Mouse (Mus musculus): Measurements from ENCODE around the gene Vegfb. TPM values are rescaled to one million over a fixed set of nuclear protein-coding genes. Genes with fewer than 3 reads are reported as not detected.
"Not testable (repeated sequence)": the region's sequence is repeated elsewhere in the genome, so short reads cannot be mapped to it uniquely, and the experiment has no call there.

The Vegfb gene
- polyA plus RNA-seq, 1 experiment from 2014 or later: 53.2 TPM

DNA sequence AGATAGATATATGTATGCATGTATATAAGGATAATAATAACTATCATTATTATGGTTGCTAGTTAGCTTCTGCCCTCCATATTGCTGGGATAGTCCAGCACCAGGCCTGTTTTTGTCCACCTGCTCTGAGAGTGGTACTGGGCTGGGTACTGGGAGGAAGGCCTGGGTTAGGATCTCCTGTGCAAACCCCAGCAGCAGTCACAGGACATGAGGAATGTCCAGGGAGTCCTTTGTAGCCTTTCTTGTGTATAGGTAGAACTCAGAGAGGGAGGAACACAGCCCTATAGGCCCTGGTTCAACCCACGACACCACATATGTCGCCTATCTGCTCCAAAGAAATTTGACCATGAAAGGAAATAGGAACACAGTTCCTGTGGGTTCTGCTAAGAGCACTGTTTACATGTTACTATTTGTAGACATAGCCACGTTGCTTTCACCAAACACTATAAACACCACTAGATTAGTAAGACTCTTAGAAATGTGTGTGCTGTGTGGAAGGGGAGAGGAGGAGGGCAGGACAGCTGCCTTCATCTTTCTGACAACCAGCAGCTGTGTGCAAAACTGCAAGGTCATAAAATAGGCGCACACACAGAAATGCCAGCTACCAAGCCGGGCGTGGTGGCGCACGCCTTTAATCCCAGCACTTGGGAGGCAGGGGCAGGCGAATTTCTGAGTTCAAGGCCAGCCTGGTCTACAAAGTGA, 19.6 kb upstream of the Vegfb start:
- no peaks in the 10 kb centered on the region for H3K36me3 ChIP-seq
- H3K4me2 ChIP-seq (replicated peaks): no peak overlapping the region
- H3K27ac ChIP-seq (replicated peaks): 0 out of 2 replicates have a peak overlapping the region, but pooled peaks have one; percentile 17
- H3K4me1 ChIP-seq: no peaks in the 10 kb centered on the region
- 79% methylated on average over 9 of the region's 9 CpGs for WGBS
- no peaks in the 10 kb centered on the region for H3K27me3 ChIP-seq
- no peak overlapping the region for H3K9ac ChIP-seq
- no peak overlapping the region for H3K4me3 ChIP-seq (replicated peaks)
- no peak; the same call in 1 of the 2 replicates for ATAC-seq (ENCODE audit: insufficient number of reproducible peaks, low FRiP score, low TSS enrichment, low read depth)
- no peaks in the 10 kb centered on the region for H3K9me3 ChIP-seq (replicated peaks)

DNA sequence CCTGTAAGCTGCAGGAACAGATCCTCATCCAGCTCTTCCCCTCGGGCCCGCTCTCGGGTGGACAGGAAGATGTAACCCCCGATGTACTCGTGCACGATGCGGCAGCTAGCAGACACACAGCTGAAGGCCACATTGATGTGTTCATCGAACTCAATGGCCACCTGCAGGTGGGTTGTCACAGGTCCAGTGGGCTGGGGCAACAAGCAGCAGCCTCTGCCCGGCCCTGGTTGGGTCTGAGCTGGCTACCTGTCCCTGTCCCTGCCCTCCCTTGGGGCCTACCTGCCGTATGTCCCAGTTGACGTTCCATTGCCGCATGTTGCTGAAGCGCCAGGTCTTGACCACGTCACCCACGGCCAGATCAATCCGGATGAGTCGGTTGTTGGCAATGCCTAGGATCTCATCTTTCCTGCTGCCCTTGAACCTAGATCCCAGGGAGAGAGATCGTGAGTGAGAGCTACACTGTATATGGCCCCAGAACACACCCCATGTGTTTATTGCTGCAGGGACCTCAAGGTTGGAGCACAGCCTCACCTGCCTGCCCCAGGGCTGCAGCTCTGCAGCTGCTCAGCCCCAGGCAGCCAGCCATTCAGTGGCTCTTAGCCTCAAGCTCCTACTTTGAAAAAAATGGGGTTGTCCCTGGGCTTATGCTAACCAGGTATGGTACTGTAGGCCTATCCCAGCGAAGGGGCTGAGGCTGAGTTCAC, 12.1 kb upstream of the Vegfb start:
- H3K4me3 ChIP-seq (replicated peaks): no peak overlapping the region
- no peak for ATAC-seq (ENCODE audit: insufficient number of reproducible peaks, low FRiP score, low TSS enrichment, low read depth)
- H3K36me3 ChIP-seq: peaks cover 21% of the 10 kb centered on the region
- no peaks in the 10 kb centered on the region for H3K9me3 ChIP-seq (replicated peaks)
- peaks cover 30% of the 10 kb centered on the region for H3K4me1 ChIP-seq
- no peak overlapping the region for H3K9ac ChIP-seq
- no peak overlapping the region for H3K27ac ChIP-seq (replicated peaks)
- WGBS: 93% methylated on average over 19 of the region's 19 CpGs
- H3K4me2 ChIP-seq (replicated peaks): no peak overlapping the region
- H3K27me3 ChIP-seq: no peaks in the 10 kb centered on the region

- ATAC-seq (ENCODE audit: insufficient number of reproducible peaks, low FRiP score, low TSS enrichment, low read depth): no peak
- H3K4me1 ChIP-seq: peaks cover 37% of the 10 kb centered on the region
- H3K27me3 ChIP-seq: no peaks in the 10 kb centered on the region
- H3K4me2 ChIP-seq (replicated peaks): no peak overlapping the region
- H3K27ac ChIP-seq (replicated peaks): no peak overlapping the region
- H3K36me3 ChIP-seq: peaks cover 21% of the 10 kb centered on the region
- WGBS: 80% methylated on average over 9 of the region's 9 CpGs
- H3K4me3 ChIP-seq (replicated peaks): no peak overlapping the region
- no peak overlapping the region for H3K9ac ChIP-seq
- H3K9me3 ChIP-seq (replicated peaks): no peaks in the 10 kb centered on the region
Measured at GRCm38 (mm10) chr19:6997721-6998290, 10.4 kb upstream of the Vegfb start.

- Histone ChIP-seq H3K36me3 (peaks cover 21% of the 10 kb centered on the region), H3K4me3 (replicated peaks) (peak within 1 kb of the TSS; percentile 53), H3K27me3 (no peaks in the 10 kb centered on the region), H3K4me2 (replicated peaks) (peak within 1 kb of the TSS; percentile 76), H3K9ac (peak within 1 kb of the TSS; percentile 59), H3K9me3 (replicated peaks) (no peaks in the 10 kb centered on the region), H3K27ac (replicated peaks) (peak within 1 kb of the TSS; percentile 68), H3K4me1 (peaks cover 47% of the 10 kb centered on the region)
- peak; percentile 74 for ATAC-seq (ENCODE audit: insufficient number of reproducible peaks, low FRiP score, low TSS enrichment, low read depth)
- WGBS: under 1% methylated on average over 24 of the region's 24 CpGs
Measured at GRCm38 (mm10) chr19:6996006-6996405, 8.6 kb upstream of the Vegfb start, which contains the start of the genes Nudt22 and Trpt1. TSS of gene Nudt22 (minus strand) at chr19:6996117. TSS of gene Trpt1 (plus strand) at chr19:6996131.

GRCm38 (mm10) chr19:6995255-6995991, 8.0 kb upstream of the Vegfb start:
- no peaks in the 10 kb centered on the region for H3K9me3 ChIP-seq (replicated peaks)
- no peak for ATAC-seq (ENCODE audit: insufficient number of reproducible peaks, low FRiP score, low TSS enrichment, low read depth)
- H3K36me3 ChIP-seq: peaks cover 20% of the 10 kb centered on the region
- H3K27ac ChIP-seq (replicated peaks): peak overlapping the region; percentile 34; the same call in 1 of the 2 replicates
- H3K9ac ChIP-seq: peak overlapping the region; percentile 59
- peak overlapping the region; percentile 76 for H3K4me2 ChIP-seq (replicated peaks)
- WGBS: 41% methylated on average over 21 of the region's 21 CpGs
- peak overlapping the region; percentile 53 for H3K4me3 ChIP-seq (replicated peaks)
- H3K4me1 ChIP-seq: peaks cover 52% of the 10 kb centered on the region
- no peaks in the 10 kb centered on the region for H3K27me3 ChIP-seq

DNA sequence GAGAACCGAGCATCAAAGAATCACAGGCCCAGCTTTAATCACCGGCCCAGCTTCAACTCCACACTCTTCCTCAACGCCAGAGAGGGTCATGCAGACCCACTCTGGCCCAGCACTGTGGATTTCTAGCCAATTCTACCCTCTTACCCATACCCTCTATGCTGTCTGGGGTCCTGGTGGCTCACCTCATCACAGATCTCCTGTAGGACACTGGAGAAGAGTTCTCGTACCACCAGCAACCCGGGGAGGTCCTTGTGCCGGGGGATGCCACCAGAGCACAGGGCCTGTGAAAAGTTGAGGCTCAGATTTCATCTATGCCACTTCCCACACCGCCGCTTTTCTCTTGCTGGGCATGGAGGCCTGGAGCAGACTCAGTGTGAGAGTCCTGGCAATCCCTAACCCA, 7.0 kb upstream of the Vegfb start:
- ATAC-seq (ENCODE audit: insufficient number of reproducible peaks, low FRiP score, low TSS enrichment, low read depth): no peak
- peak overlapping the region; percentile 53; the same call in 1 of the 2 replicates for H3K4me3 ChIP-seq (replicated peaks)
- H3K4me2 ChIP-seq (replicated peaks): 0 out of 2 replicates have a peak overlapping the region, but pooled peaks have one; percentile 76
- H3K36me3 ChIP-seq: peaks cover 12% of the 10 kb centered on the region
- H3K9me3 ChIP-seq (replicated peaks): no peaks in the 10 kb centered on the region
- 81% methylated on average over 8 of the region's 8 CpGs for WGBS
- H3K27me3 ChIP-seq: no peaks in the 10 kb centered on the region
- H3K9ac ChIP-seq: no peak overlapping the region
- no peak overlapping the region for H3K27ac ChIP-seq (replicated peaks)
- H3K4me1 ChIP-seq: peaks cover 52% of the 10 kb centered on the region

DNA sequence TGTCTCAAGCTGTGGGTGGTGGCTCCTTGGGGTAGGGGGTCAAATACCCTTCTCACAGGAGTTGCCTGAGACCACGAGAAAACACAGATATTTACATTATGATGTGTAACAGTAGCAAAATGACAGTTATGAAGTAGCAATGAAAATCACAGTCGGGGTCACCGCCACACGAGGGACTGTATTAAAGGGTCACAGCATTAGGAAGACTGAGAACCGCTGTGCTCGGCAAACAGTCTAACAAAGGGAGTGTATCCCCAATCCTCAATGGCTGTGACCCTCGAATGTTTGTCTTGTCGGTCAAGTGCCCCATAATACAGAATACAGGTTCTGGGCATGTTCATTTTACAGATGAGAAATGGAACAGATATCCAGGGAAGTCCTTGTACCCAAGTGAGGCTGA, 6.6 kb upstream of the Vegfb start:
- Histone ChIP-seq H3K9me3 (replicated peaks) (no peaks in the 10 kb centered on the region), H3K4me1 (peaks cover 52% of the 10 kb centered on the region), H3K9ac (no peak overlapping the region), H3K4me2 (replicated peaks) (no peak overlapping the region), H3K27ac (replicated peaks) (no peak overlapping the region), H3K4me3 (replicated peaks) (no peak overlapping the region), H3K36me3 (peaks cover 7% of the 10 kb centered on the region), H3K27me3 (no peaks in the 10 kb centered on the region)
- no peak for ATAC-seq (ENCODE audit: insufficient number of reproducible peaks, low FRiP score, low TSS enrichment, low read depth)
- WGBS: 90% methylated on average over 8 of the region's 8 CpGs

GRCm38 (mm10) chr19:6993011-6993770, 5.7 kb upstream of the Vegfb start:
- Histone ChIP-seq H3K9ac (peak overlapping the region; percentile 39), H3K4me3 (replicated peaks) (peak overlapping the region; percentile 58), H3K9me3 (replicated peaks) (no peaks in the 10 kb centered on the region), H3K4me2 (replicated peaks) (peak overlapping the region; percentile 89), H3K27me3 (no peaks in the 10 kb centered on the region), H3K36me3 (no peaks in the 10 kb centered on the region), H3K4me1 (peaks cover 55% of the 10 kb centered on the region), H3K27ac (replicated peaks) (peak overlapping the region; percentile 48; the same call in 1 of the 2 replicates)
- WGBS: 57% methylated on average over 14 of the region's 14 CpGs
- ATAC-seq (ENCODE audit: insufficient number of reproducible peaks, low FRiP score, low TSS enrichment, low read depth): no peak

GRCm38 (mm10) chr19:6992011-6992858, 4.8 kb upstream of the Vegfb start, which contains the start of gene Dnajc4:
TSS of gene Dnajc4 (minus strand) at chr19:6992572.
- Histone ChIP-seq H3K9me3 (replicated peaks) (no peaks in the 10 kb centered on the region), H3K4me3 (replicated peaks) (peak within 1 kb of the TSS; percentile 58), H3K36me3 (no peaks in the 10 kb centered on the region), H3K27ac (replicated peaks) (peak within 1 kb of the TSS; percentile 52), H3K9ac (peak within 1 kb of the TSS; percentile 44), H3K27me3 (no peaks in the 10 kb centered on the region), H3K4me2 (replicated peaks) (peak within 1 kb of the TSS; percentile 89), H3K4me1 (peaks cover 53% of the 10 kb centered on the region)
- peak; percentile 94 for ATAC-seq (ENCODE audit: insufficient number of reproducible peaks, low FRiP score, low TSS enrichment, low read depth)
- WGBS: 2% methylated on average over 37 of the region's 37 CpGs

GRCm38 (mm10) chr19:6991166-6991565, 3.7 kb upstream of the Vegfb start:
- ATAC-seq (ENCODE audit: insufficient number of reproducible peaks, low FRiP score, low TSS enrichment, low read depth); H3K27ac ChIP-seq (replicated peaks); H3K27me3 ChIP-seq; H3K4me2 ChIP-seq (replicated peaks); H3K4me3 ChIP-seq (replicated peaks); H3K9ac ChIP-seq; H3K36me3 ChIP-seq; H3K9me3 ChIP-seq (replicated peaks): not testable (repeated sequence)
- H3K4me1 ChIP-seq: peaks cover 50% of the 10 kb centered on the region
- WGBS: 87% methylated on average over 6 of the region's 6 CpGs

Measured in embryonic facial prominence, embryonic 15.5 days (tissue).